Mouse (Mus musculus): ENCODE data around the gene Gypa. TPM values are rescaled to one million over a fixed set of nuclear protein-coding genes. Genes with fewer than 3 reads are reported as not detected.

Gypa gene
- total and polyA plus RNA-seq, 3 experiments: 15.9 to 19.8 TPM; not detected in 1

- peak overlapping the region; percentile 47 to 54 for H3K4me3 ChIP-seq (ENCODE audit: control insufficient read depth in 1 of 2, insufficient read depth in 1 of 2, low read depth in 2 of 2, low read length in 2 of 2)
- peaks cover 16 to 21% of the 10 kb centered on the region in 2 experiments for H3K4me1 ChIP-seq (ENCODE audit: control insufficient read depth in 1 of 2, insufficient read depth in 2 of 2, low read length in 2 of 2)
- H3K9ac ChIP-seq (ENCODE audit: control insufficient read depth, low read depth, low read length, poor library complexity, severe bottlenecking): peak overlapping the region; percentile 80
- H3K27ac ChIP-seq (ENCODE audit: control insufficient read depth, low read depth, low read length): peak overlapping the region; percentile 91
- H3K27me3 ChIP-seq (ENCODE audit: control insufficient read depth in 1 of 2, insufficient read depth in 2 of 2, low read length in 2 of 2): no peaks in the 10 kb centered on the region
- H3K79me2 ChIP-seq (ENCODE audit: control insufficient read depth, insufficient read depth, low read length, poor library complexity): peaks cover 2% of the 10 kb centered on the region; the same call in 1 of the 2 replicates
- peaks cover 0 to 38% of the 10 kb centered on the region in 2 experiments; a peak in 3 of 4 replicates for H3K36me3 ChIP-seq (ENCODE audit: control insufficient read depth in 1 of 2, insufficient read depth in 2 of 2, low read length in 2 of 2)
- DNase-seq (ENCODE audit: low read depth, low spot score): peak; percentile 56
- TF ChIP-seq MXI1 (IDR thresholded peaks at IDR 0.05; ENCODE audit: low read depth, low read length) (no peak), ETS1 (IDR thresholded peaks at IDR 0.05; ENCODE audit: low read depth, low read length) (no peak), SMC3 (IDR thresholded peaks at IDR 0.05; ENCODE audit: low read depth, low read length) (no peak), CHD2 (IDR thresholded peaks at IDR 0.05; ENCODE audit: low read length) (no peak), MAZ (IDR thresholded peaks at IDR 0.05; ENCODE audit: low read depth, low read length) (no peak), USF1 (IDR thresholded peaks at IDR 0.05; ENCODE audit: low read depth, low read length) (no peak), GABPA (IDR thresholded peaks at IDR 0.05; ENCODE audit: low read depth, low read length) (no peak)
- no peaks in the 10 kb centered on the region for H3K9me3 ChIP-seq (replicated peaks; ENCODE audit: insufficient read depth, low read length)
Observed at GRCm38 (mm10) chr8:80494819-80495218, 1.2 kb downstream of the Gypa start.

- Histone ChIP-seq H3K4me3 (ENCODE audit: control insufficient read depth in 1 of 2, insufficient read depth in 1 of 2, low read depth in 2 of 2, low read length in 2 of 2) (no peak overlapping the region), H3K4me1 (ENCODE audit: control insufficient read depth in 1 of 2, insufficient read depth in 2 of 2, low read length in 2 of 2) (peaks cover 20 to 27% of the 10 kb centered on the region in 2 experiments), H3K79me2 (ENCODE audit: control insufficient read depth, insufficient read depth, low read length, poor library complexity) (peaks cover 2% of the 10 kb centered on the region; the same call in 1 of the 2 replicates), H3K27me3 (ENCODE audit: control insufficient read depth in 1 of 2, insufficient read depth in 2 of 2, low read length in 2 of 2) (no peaks in the 10 kb centered on the region), H3K36me3 (ENCODE audit: control insufficient read depth in 1 of 2, insufficient read depth in 2 of 2, low read length in 2 of 2) (peaks cover 0 to 45% of the 10 kb centered on the region in 2 experiments; a peak in 3 of 4 replicates), H3K9me3 (replicated peaks; ENCODE audit: insufficient read depth, low read length) (no peaks in the 10 kb centered on the region), H3K9ac (ENCODE audit: control insufficient read depth, low read depth, low read length, poor library complexity, severe bottlenecking) (no peak overlapping the region), H3K27ac (ENCODE audit: control insufficient read depth, low read depth, low read length) (no peak overlapping the region)
- DNase-seq (ENCODE audit: low read depth, low spot score): no peak
- peak; percentile 65 for TF ChIP-seq ZNF384 (IDR thresholded peaks at IDR 0.05; ENCODE audit: low read depth, low read length)
- no peak for TF ChIP-seq RAD21 (IDR thresholded peaks at IDR 0.05; ENCODE audit: low read depth, low read length)
Observed at GRCm38 (mm10) chr8:80495527-80495926, 1.9 kb downstream of the Gypa start.

GRCm38 (mm10) chr8:80497323-80497722 lies 3.7 kb downstream of the Gypa start:
- Histone ChIP-seq H3K9ac (ENCODE audit: control insufficient read depth, low read depth, low read length, poor library complexity, severe bottlenecking) (no peak overlapping the region), H3K9me3 (replicated peaks; ENCODE audit: insufficient read depth, low read length) (no peaks in the 10 kb centered on the region), H3K36me3 (ENCODE audit: control insufficient read depth in 1 of 2, insufficient read depth in 2 of 2, low read length in 2 of 2) (peaks cover 0 to 55% of the 10 kb centered on the region in 2 experiments; a peak in 3 of 4 replicates), H3K79me2 (ENCODE audit: control insufficient read depth, insufficient read depth, low read length, poor library complexity) (peaks cover 2% of the 10 kb centered on the region; the same call in 1 of the 2 replicates), H3K27ac (ENCODE audit: control insufficient read depth, low read depth, low read length) (no peak overlapping the region), H3K4me3 (ENCODE audit: control insufficient read depth in 1 of 2, insufficient read depth in 1 of 2, low read depth in 2 of 2, low read length in 2 of 2) (no peak overlapping the region), H3K4me1 (ENCODE audit: control insufficient read depth in 1 of 2, insufficient read depth in 2 of 2, low read length in 2 of 2) (peaks cover 24 to 38% of the 10 kb centered on the region in 2 experiments), H3K27me3 (ENCODE audit: control insufficient read depth in 1 of 2, insufficient read depth in 2 of 2, low read length in 2 of 2) (no peaks in the 10 kb centered on the region)
- no peak for DNase-seq (ENCODE audit: low read depth, low spot score)
- no peak for TF ChIP-seq ZNF384 (IDR thresholded peaks at IDR 0.05; ENCODE audit: low read depth, low read length)
- no peak for TF ChIP-seq USF1 (IDR thresholded peaks at IDR 0.05; ENCODE audit: low read depth, low read length)
- peak; percentile 67 for TF ChIP-seq TCF12 (IDR thresholded peaks at IDR 0.05; ENCODE audit: low read depth, low read length)
- no peak for TF ChIP-seq MAZ (IDR thresholded peaks at IDR 0.05; ENCODE audit: low read depth, low read length)
- TF ChIP-seq GATA1 (IDR thresholded peaks at IDR 0.05; ENCODE audit: low read depth, low read length): no peak; the same call in 1 of the 2 replicates
- TF ChIP-seq CTCF (IDR thresholded peaks at IDR 0.05 in 2 of 3, conservative IDR thresholded peaks at IDR 0.05 in 1 of 3; ENCODE audit: control insufficient read depth in 1 of 3, insufficient read depth in 1 of 3, low read depth in 2 of 3, low read length in 3 of 3, poor library complexity in 1 of 3, severe bottlenecking in 1 of 3): no peak
- TF ChIP-seq ZC3H11A (IDR thresholded peaks at IDR 0.05; ENCODE audit: low read depth, low read length): no peak
- no peak for TF ChIP-seq SMC3 (IDR thresholded peaks at IDR 0.05; ENCODE audit: low read depth, low read length)
- TF ChIP-seq POLR2AphosphoS2 (IDR thresholded peaks at IDR 0.05; ENCODE audit: low read length): no peak
- no peak for TF ChIP-seq UBTF (IDR thresholded peaks at IDR 0.05; ENCODE audit: borderline replicate concordance, insufficient read depth, low read depth, low read length)
- no peak for TF ChIP-seq KAT2A (conservative IDR thresholded peaks at IDR 0.05; ENCODE audit: low read depth, low read length)
- no peak for TF ChIP-seq ELF1 (IDR thresholded peaks at IDR 0.05; ENCODE audit: low read depth, low read length)
- no peak for TF ChIP-seq TAL1 (IDR thresholded peaks at IDR 0.05; ENCODE audit: low read length)
- no peak for TF ChIP-seq MAX (IDR thresholded peaks at IDR 0.05; ENCODE audit: low read length)
- no peak for TF ChIP-seq ZMIZ1 (IDR thresholded peaks at IDR 0.05; ENCODE audit: low read depth, low read length)
- TF ChIP-seq ETS1 (IDR thresholded peaks at IDR 0.05; ENCODE audit: low read depth, low read length): peak; percentile 45
- TF ChIP-seq HCFC1 (IDR thresholded peaks at IDR 0.05; ENCODE audit: low read depth, low read length): no peak
- no peak for TF ChIP-seq MEF2A (IDR thresholded peaks at IDR 0.05; ENCODE audit: extremely low read depth, insufficient replicate concordance, low read depth, low read length, poor library complexity, severe bottlenecking)
- TF ChIP-seq RCOR1 (IDR thresholded peaks at IDR 0.05; ENCODE audit: low read depth, low read length): no peak
- no peak for TF ChIP-seq MAFK (IDR thresholded peaks at IDR 0.05; ENCODE audit: borderline replicate concordance, low read depth, low read length)
- TF ChIP-seq ZKSCAN1 (IDR thresholded peaks at IDR 0.05; ENCODE audit: low read depth, low read length): no peak
- no peak for TF ChIP-seq SIN3A (IDR thresholded peaks at IDR 0.05; ENCODE audit: low read length)
